20 mouse cellular contexts compared by ENCODE assay signal in genomic region chr1:84611331-84611730, GRCm38 (mm10).
A peak's percentile ranks its signal among the peaks of the same experiment; 100 is the strongest.
DNase-seq lines count a peak whose midpoint lies in the region; ATAC-seq and TF ChIP-seq lines count a peak whose summit lies in the region.
"Had no signal": no experiment of that assay in that cellular context is flagged by ENCODE, and none has a peak within 500 bp of the region (broad histone marks: within the 10 kb centered on the region; RNA-seq: fewer than 3 reads in every experiment).

No protein-coding gene starts in this region.

- no peak for ATAC-seq in hindbrain, embryonic 12.5 days (ENCODE audit: low FRiP score)
- ATAC-seq in hindbrain, embryonic 11.5 days (ENCODE audit: low FRiP score): no peak
- ATAC-seq in lung, embryonic 14.5 days (ENCODE audit: insufficient read depth): no peak
- no peak for ATAC-seq in midbrain, embryonic 15.5 days (replicated peaks)
- ATAC-seq: forebrain, embryonic 14.5 days had no signal

- no peaks in the 10 kb centered on the region for H3K9me3 ChIP-seq in hindbrain, embryonic 12.5 days (replicated peaks)
- H3K9me3 ChIP-seq in hindbrain, embryonic 11.5 days (ENCODE audit: control insufficient read depth, low read length): no peaks in the 10 kb centered on the region
- H3K9me3 ChIP-seq in lung, embryonic 14.5 days (ENCODE audit: low read depth, low read length): no peaks in the 10 kb centered on the region
- H3K9me3 ChIP-seq in midbrain, embryonic 15.5 days: no peaks in the 10 kb centered on the region
- H3K9me3 ChIP-seq: embryonic facial prominence, embryonic 15.5 days; heart, embryonic 12.5 days had no signal

- no peak for DNase-seq in hindbrain, embryonic 11.5 days (ENCODE audit: low spot score)
- peak; percentile 30 for DNase-seq in lung, embryonic 14.5 days
- no peak for DNase-seq in lung, postnatal 14 days
- DNase-seq in brain, embryonic 14.5 days (ENCODE audit: low read depth): peak; percentile 53
- DNase-seq in thymus, postnatal 14 days: no peak
- no peak for DNase-seq in heart, postnatal 25 days (ENCODE audit: low spot score)
- DNase-seq: adrenal gland, postnatal 10 days; cerebellum, adult 2 months; cerebellum, postnatal 14 days; embryo, embryonic 11 days; gastrocnemius, adult 2 months; gastrocnemius, postnatal 25 days; heart, postnatal 36 days had no signal

- no peak overlapping the region for H3K4me3 ChIP-seq in hindbrain, embryonic 12.5 days
- no peak overlapping the region for H3K4me3 ChIP-seq in hindbrain, embryonic 11.5 days (ENCODE audit: low read depth, low read length)
- H3K4me3 ChIP-seq in lung, embryonic 14.5 days (ENCODE audit: low read depth, low read length): no peak overlapping the region
- H3K4me3 ChIP-seq in midbrain, embryonic 15.5 days: no peak overlapping the region
- H3K4me3 ChIP-seq: embryonic facial prominence, embryonic 15.5 days; erythroblast, embryonic 14.5 days; forebrain, embryonic 10.5 days; gastrocnemius, adult 2 months; heart, embryonic 12.5 days had no signal

- peaks cover 6% of the 10 kb centered on the region; the same call in 1 of the 2 replicates for H3K4me1 ChIP-seq in hindbrain, embryonic 12.5 days
- no peaks in the 10 kb centered on the region; the same call in 1 of the 2 replicates for H3K4me1 ChIP-seq in hindbrain, embryonic 11.5 days (replicated peaks; ENCODE audit: control insufficient read depth, insufficient read depth, low read length)
- H3K4me1 ChIP-seq in lung, embryonic 14.5 days (ENCODE audit: insufficient read depth): no peaks in the 10 kb centered on the region
- peaks cover 31% of the 10 kb centered on the region for H3K4me1 ChIP-seq in midbrain, embryonic 15.5 days
- H3K4me1 ChIP-seq: embryonic facial prominence, embryonic 15.5 days had no signal

- H3K27me3 ChIP-seq in hindbrain, embryonic 12.5 days: no peaks in the 10 kb centered on the region
- no peaks in the 10 kb centered on the region for H3K27me3 ChIP-seq in hindbrain, embryonic 11.5 days (ENCODE audit: control insufficient read depth, insufficient read depth, low read length)
- no peaks in the 10 kb centered on the region for H3K27me3 ChIP-seq in lung, embryonic 14.5 days (ENCODE audit: insufficient read depth, low read length)
- no peaks in the 10 kb centered on the region for H3K27me3 ChIP-seq in midbrain, embryonic 15.5 days (replicated peaks)
- H3K27me3 ChIP-seq: embryonic facial prominence, embryonic 15.5 days; heart, embryonic 12.5 days had no signal

- no peak overlapping the region for H3K4me2 ChIP-seq in hindbrain, embryonic 12.5 days (replicated peaks)
- no peak overlapping the region for H3K4me2 ChIP-seq in hindbrain, embryonic 11.5 days (replicated peaks; ENCODE audit: low read depth, low read length)
- H3K4me2 ChIP-seq in lung, embryonic 14.5 days: no peak overlapping the region
- no peak overlapping the region for H3K4me2 ChIP-seq in midbrain, embryonic 15.5 days
- H3K4me2 ChIP-seq: embryonic facial prominence, embryonic 15.5 days; heart, embryonic 12.5 days had no signal

- no peak overlapping the region for H3K9ac ChIP-seq in hindbrain, embryonic 12.5 days
- no peak overlapping the region for H3K9ac ChIP-seq in hindbrain, embryonic 11.5 days (ENCODE audit: low read depth, low read length)
- no peak overlapping the region for H3K9ac ChIP-seq in lung, embryonic 14.5 days
- no peak overlapping the region for H3K9ac ChIP-seq in midbrain, embryonic 15.5 days
- H3K9ac ChIP-seq: embryonic facial prominence, embryonic 15.5 days; heart, embryonic 12.5 days had no signal

- H3K36me3 ChIP-seq in hindbrain, embryonic 12.5 days: no peaks in the 10 kb centered on the region
- H3K36me3 ChIP-seq in hindbrain, embryonic 11.5 days (ENCODE audit: control insufficient read depth, insufficient read depth, low read length): no peaks in the 10 kb centered on the region
- H3K36me3 ChIP-seq in lung, embryonic 14.5 days (ENCODE audit: insufficient read depth): no peaks in the 10 kb centered on the region
- no peaks in the 10 kb centered on the region for H3K36me3 ChIP-seq in midbrain, embryonic 15.5 days (replicated peaks)
- H3K36me3 ChIP-seq: embryonic facial prominence, embryonic 15.5 days; forebrain, embryonic 10.5 days; heart, embryonic 12.5 days had no signal

- TF ChIP-seq CTCF in lung, embryonic 14.5 days (IDR thresholded peaks at IDR 0.05; ENCODE audit: low read depth): no peak
- TF ChIP-seq CTCF in brain, embryonic 14.5 days (IDR thresholded peaks at IDR 0.05; ENCODE audit: borderline replicate concordance, extremely low read depth, insufficient read depth, insufficient read length): no peak

- 89% methylated on average over 3 of the region's 3 CpGs for WGBS in hindbrain, embryonic 12.5 days
- WGBS in hindbrain, embryonic 11.5 days: 94% methylated on average over 3 of the region's 3 CpGs
- 76% methylated on average over 3 of the region's 3 CpGs for WGBS in lung, embryonic 14.5 days
- WGBS in midbrain, embryonic 15.5 days: 64% methylated on average over 3 of the region's 3 CpGs

- intact Hi-C loops in heart, postnatal 25 days (cut with DNase I): no loop called here

- TF ChIP-seq POLR2A in brain, embryonic 14.5 days (IDR thresholded peaks at IDR 0.05; ENCODE audit: borderline replicate concordance, extremely low read depth, insufficient read depth, insufficient read length, poor library complexity, severe bottlenecking): no peak

- H3K27ac ChIP-seq in hindbrain, embryonic 12.5 days: 0 out of 2 replicates have a peak overlapping the region, but pooled peaks have one; percentile 52
- no peak overlapping the region for H3K27ac ChIP-seq in hindbrain, embryonic 11.5 days (ENCODE audit: low read depth, low read length)
- H3K27ac ChIP-seq in lung, embryonic 14.5 days (ENCODE audit: low read depth): no peak overlapping the region
- peak overlapping the region; percentile 55; the same call in 1 of the 2 replicates for H3K27ac ChIP-seq in midbrain, embryonic 15.5 days
- H3K27ac ChIP-seq: embryonic facial prominence, embryonic 15.5 days; gastrocnemius, adult 2 months had no signal

Comparison
In these comparisons a context has a peak if more than half of its experiments do, and no peak if none do; other contexts are left out.
1. H3K27ac ChIP-seq: peak in hindbrain, embryonic 12.5 days (single experiment) and midbrain, embryonic 15.5 days (single experiment); none in hindbrain, embryonic 11.5 days (single experiment) and lung, embryonic 14.5 days (single experiment).
2. DNase-seq: peak in lung, embryonic 14.5 days (single experiment) and brain, embryonic 14.5 days (single experiment); none in hindbrain, embryonic 11.5 days (single experiment), lung, postnatal 14 days (single experiment), thymus, postnatal 14 days (single experiment) and heart, postnatal 25 days (single experiment).